In the genomic region with DNA sequence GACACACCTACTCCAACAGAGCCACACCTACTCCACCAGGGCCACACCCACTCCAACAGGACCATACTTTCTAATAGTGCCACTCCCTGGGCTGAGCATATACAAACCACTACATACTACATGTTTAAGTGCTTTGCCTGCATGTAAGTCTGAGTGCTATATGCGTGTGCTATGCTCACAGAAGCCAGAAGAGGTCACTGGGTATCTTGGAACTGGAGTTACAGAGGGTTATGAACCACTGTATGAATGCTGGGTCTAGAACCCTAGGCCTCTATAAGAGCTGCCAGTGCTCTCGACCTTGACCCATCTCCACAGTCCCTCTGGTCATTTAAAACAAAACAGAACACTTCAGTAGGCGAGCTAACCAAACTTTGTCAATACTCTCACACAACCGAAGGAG, we compare ENCODE assay signal across 23 mouse cellular contexts. TPM values are rescaled to one million over a fixed set of nuclear protein-coding genes. Genes with fewer than 3 reads are reported as not detected.
DNase-seq lines count a peak whose midpoint lies in the region; ATAC-seq and TF ChIP-seq lines count a peak whose summit lies in the region.
"Had no signal": no experiment of that assay in that cellular context is flagged by ENCODE, and none has a peak within 500 bp of the region (broad histone marks: within the 10 kb centered on the region; RNA-seq: fewer than 3 reads in every experiment).

No protein-coding gene starts in this region.

- TF ChIP-seq POLR2A in CH12.LX (IDR thresholded peaks at IDR 0.05; ENCODE audit: low read depth, low read length): no peak

- no peaks in the 10 kb centered on the region for H3K9me3 ChIP-seq in hindbrain, postnatal 0 days (ENCODE audit: low read length)
- H3K9me3 ChIP-seq in hindbrain, embryonic 14.5 days (ENCODE audit: control insufficient read depth, low read length): no peaks in the 10 kb centered on the region
- no peaks in the 10 kb centered on the region for H3K9me3 ChIP-seq in lung, embryonic 14.5 days (ENCODE audit: low read depth, low read length)
- no peaks in the 10 kb centered on the region for H3K9me3 ChIP-seq in CH12.LX (replicated peaks; ENCODE audit: low read length)
- H3K9me3 ChIP-seq: embryonic facial prominence, embryonic 13.5 days; heart, embryonic 10.5 days; hindbrain, embryonic 15.5 days; limb, embryonic 10.5 days; liver, embryonic 13.5 days; midbrain, embryonic 10.5 days; neural tube, embryonic 13.5 days had no signal

- peak; percentile 71 for TF ChIP-seq RAD21 in CH12.LX (IDR thresholded peaks at IDR 0.05; ENCODE audit: low read depth, low read length)

- H3K36me3 ChIP-seq in hindbrain, postnatal 0 days (ENCODE audit: insufficient read depth, low read length): no peaks in the 10 kb centered on the region
- H3K36me3 ChIP-seq in hindbrain, embryonic 14.5 days (replicated peaks; ENCODE audit: control insufficient read depth, insufficient read depth): no peaks in the 10 kb centered on the region
- H3K36me3 ChIP-seq in lung, embryonic 14.5 days (ENCODE audit: insufficient read depth): no peaks in the 10 kb centered on the region
- no peaks in the 10 kb centered on the region for H3K36me3 ChIP-seq in CH12.LX (replicated peaks in 1 of 2; ENCODE audit: control insufficient read depth in 1 of 2, insufficient read depth in 1 of 2, low read length in 1 of 2)
- H3K36me3 ChIP-seq: embryonic facial prominence, embryonic 13.5 days; heart, embryonic 10.5 days; hindbrain, embryonic 15.5 days; limb, embryonic 10.5 days; liver, embryonic 13.5 days; midbrain, embryonic 10.5 days; neural tube, embryonic 13.5 days had no signal

- H3K27ac ChIP-seq in hindbrain, postnatal 0 days: no peak overlapping the region
- H3K27ac ChIP-seq in hindbrain, embryonic 14.5 days: no peak overlapping the region
- H3K27ac ChIP-seq in lung, embryonic 14.5 days (ENCODE audit: low read depth): no peak overlapping the region
- H3K27ac ChIP-seq in CH12.LX (ENCODE audit: insufficient read depth, low read depth): no peak overlapping the region
- H3K27ac ChIP-seq: embryonic facial prominence, embryonic 13.5 days; heart, embryonic 10.5 days; hindbrain, embryonic 15.5 days; liver, embryonic 13.5 days; neural tube, embryonic 13.5 days had no signal

- 79% methylated on average over 4 of the region's 4 CpGs for WGBS in hindbrain, postnatal 0 days
- WGBS in hindbrain, embryonic 14.5 days: 76% methylated on average over 4 of the region's 4 CpGs
- WGBS in lung, embryonic 14.5 days: 60% methylated on average over 4 of the region's 4 CpGs

- dilution Hi-C loops in CH12.LX (cut with MboI; ENCODE audit: extremely low pct_ligation_motif_present, extremely low pct_unique_long_range_greater_than_20kb, low sequenced_read_pairs): no loop called here

- H3K79me2 ChIP-seq in CH12.LX (replicated peaks; ENCODE audit: control insufficient read depth, extremely low read depth, insufficient read depth, poor library complexity, severe bottlenecking): no peaks in the 10 kb centered on the region

- in situ Hi-C loops in CH12.LX (cut with MboI; ENCODE audit: low pct_ligation_motif_present, low pct_unique_long_range_greater_than_20kb, low sequenced_read_pairs): no loop called here

- no peaks in the 10 kb centered on the region for H3K4me1 ChIP-seq in hindbrain, postnatal 0 days (ENCODE audit: insufficient read depth, low read length)
- H3K4me1 ChIP-seq in hindbrain, embryonic 14.5 days (replicated peaks; ENCODE audit: control insufficient read depth, insufficient read depth, low read length): no peaks in the 10 kb centered on the region
- H3K4me1 ChIP-seq in lung, embryonic 14.5 days (ENCODE audit: insufficient read depth): no peaks in the 10 kb centered on the region
- H3K4me1 ChIP-seq in CH12.LX (ENCODE audit: control insufficient read depth in 1 of 2, insufficient read depth in 2 of 2): peaks cover 8 to 12% of the 10 kb centered on the region in 2 experiments
- H3K4me1 ChIP-seq: hindbrain, embryonic 15.5 days; neural tube, embryonic 13.5 days had no signal

- H3K27me3 ChIP-seq in hindbrain, postnatal 0 days (ENCODE audit: insufficient read depth, low read length): no peaks in the 10 kb centered on the region
- no peaks in the 10 kb centered on the region for H3K27me3 ChIP-seq in hindbrain, embryonic 14.5 days (ENCODE audit: control insufficient read depth, insufficient read depth, low read length)
- H3K27me3 ChIP-seq in lung, embryonic 14.5 days (ENCODE audit: insufficient read depth, low read length): no peaks in the 10 kb centered on the region
- peaks cover 11% of the 10 kb centered on the region for H3K27me3 ChIP-seq in CH12.LX (replicated peaks)
- H3K27me3 ChIP-seq: embryonic facial prominence, embryonic 13.5 days; hindbrain, embryonic 15.5 days; liver, embryonic 13.5 days; neural tube, embryonic 13.5 days had no signal

- no peak for ATAC-seq in hindbrain, postnatal 0 days
- no peak for ATAC-seq in hindbrain, embryonic 14.5 days (ENCODE audit: low FRiP score)
- ATAC-seq in lung, embryonic 14.5 days (ENCODE audit: insufficient read depth): no peak
- ATAC-seq in megakaryocyte progenitor cell, adult 5-6 weeks (replicated peaks; ENCODE audit: poor library complexity): peak; percentile 42; the same call in 1 of the 2 replicates
- ATAC-seq: CD4-positive, CD25-positive, alpha-beta regulatory T cell, adult 4 months had no signal

- H3K4me2 ChIP-seq in hindbrain, postnatal 0 days (ENCODE audit: low read depth, low read length): no peak overlapping the region
- H3K4me2 ChIP-seq in hindbrain, embryonic 14.5 days (replicated peaks): no peak overlapping the region
- H3K4me2 ChIP-seq in lung, embryonic 14.5 days: no peak overlapping the region
- no peak overlapping the region for H3K4me2 ChIP-seq in CH12.LX (ENCODE audit: insufficient read depth, low read depth, poor library complexity, severe bottlenecking)
- H3K4me2 ChIP-seq: embryonic facial prominence, embryonic 13.5 days; hindbrain, embryonic 15.5 days; liver, embryonic 13.5 days; neural tube, embryonic 13.5 days had no signal

- H3K4me3 ChIP-seq in hindbrain, postnatal 0 days (ENCODE audit: low read length): no peak overlapping the region
- H3K4me3 ChIP-seq in hindbrain, embryonic 14.5 days (replicated peaks; ENCODE audit: low read length): no peak overlapping the region
- H3K4me3 ChIP-seq in lung, embryonic 14.5 days (ENCODE audit: low read depth, low read length): no peak overlapping the region
- H3K4me3 ChIP-seq in CH12.LX (replicated peaks in 1 of 3; ENCODE audit: low read depth in 2 of 3, low read length in 2 of 3, poor library complexity in 1 of 3): no peak overlapping the region
- H3K4me3 ChIP-seq: embryonic facial prominence, embryonic 13.5 days; heart, embryonic 10.5 days; hindbrain, embryonic 15.5 days; limb, embryonic 10.5 days; liver, embryonic 13.5 days; midbrain, embryonic 10.5 days; neural tube, embryonic 13.5 days had no signal

- TF ChIP-seq CTCF in hindbrain, postnatal 0 days (IDR thresholded peaks at IDR 0.05; ENCODE audit: low read depth): peak; percentile 43
- peak; percentile 41 for TF ChIP-seq CTCF in lung, embryonic 14.5 days (IDR thresholded peaks at IDR 0.05; ENCODE audit: low read depth)
- TF ChIP-seq CTCF in CH12.LX (conservative IDR thresholded peaks at IDR 0.05 in 1 of 2, IDR thresholded peaks at IDR 0.05 in 1 of 2; ENCODE audit: low read depth in 2 of 2, low read length in 2 of 2): peak; percentile 14 to 68; a peak in 2 of 4 replicates

- TF ChIP-seq EP300 in CH12.LX (IDR thresholded peaks at IDR 0.05; ENCODE audit: low read length): no peak

- no peak for DNase-seq in hindbrain, postnatal 0 days (ENCODE audit: low spot score)
- no peak for DNase-seq in hindbrain, embryonic 14.5 days (ENCODE audit: low spot score)
- DNase-seq in lung, embryonic 14.5 days: no peak
- no peak for DNase-seq in lung, postnatal 25 days (ENCODE audit: low spot score)
- DNase-seq in CH12.LX (ENCODE audit: extremely low read depth): no peak
- no peak for DNase-seq in yolk sac, embryonic 10.5 days (ENCODE audit: low spot score)
- DNase-seq: adrenal gland, postnatal 36 days; cerebellum, adult 8-10 months; gastrocnemius, postnatal 14 days; heart, postnatal 14 days; kidney, adult 8-10 months; layer of hippocampus, postnatal 36 days; liver, embryonic 13.5 days; lung, postnatal 36 days; right cerebral cortex, postnatal 14 days had no signal

- H3K9ac ChIP-seq in hindbrain, postnatal 0 days (replicated peaks; ENCODE audit: low read length): no peak overlapping the region
- H3K9ac ChIP-seq in hindbrain, embryonic 14.5 days: no peak overlapping the region
- H3K9ac ChIP-seq in lung, embryonic 14.5 days: no peak overlapping the region
- no peak overlapping the region for H3K9ac ChIP-seq in CH12.LX (ENCODE audit: insufficient read depth, low read depth)
- H3K9ac ChIP-seq: embryonic facial prominence, embryonic 13.5 days; hindbrain, embryonic 15.5 days; liver, embryonic 13.5 days; neural tube, embryonic 13.5 days had no signal

TF ChIP-seq in CH12.LX, 34 proteins besides CTCF, POLR2A, EP300 and RAD21:
- TF ChIP-seq CHD2 (IDR thresholded peaks at IDR 0.05; ENCODE audit: low read length) (no peak), SMC3 (IDR thresholded peaks at IDR 0.05; ENCODE audit: low read depth, low read length) (peak; percentile 43)

RNA-seq across cellular contexts. Expression of a gene that starts 11.0 kb away (rescaled TPM):
- total RNA-seq in hindbrain, postnatal 0 days (2014; rRNA removed): 3.5 and 5.6 TPM in 2 replicates
- polyA plus RNA-seq in hindbrain, postnatal 0 days (2015; fragmentation: Nextera tagmentation; extraction: Ambion mirVana): 2.5 and 2.6 TPM in 2 replicates
- 1.4 and 2.0 TPM in 2 replicates for polyA plus RNA-seq in hindbrain, embryonic 14.5 days (2014; fragmentation: Nextera tagmentation; extraction: Ambion mirVana)
- polyA plus RNA-seq in lung, embryonic 14.5 days (2014; fragmentation: Nextera tagmentation; extraction: Ambion mirVana): 4.4 and 4.9 TPM in 2 replicates
- total RNA-seq in CH12.LX (2012; rRNA removed) (0.04 TPM in 1 of 2 replicates, not detected in the other), CH12.LX (2014; rRNA removed) (not detected in 2 replicates)
- not detected in 2 replicates for polyA plus RNA-seq in CH12.LX (2012; ENCODE audit: insufficient read length, low read depth)
- total RNA-seq in megakaryocyte progenitor cell, adult 5-6 weeks (2015): 0.49 and 0.54 TPM in 2 replicates
- 0.51 and 0.92 TPM in 2 replicates for total RNA-seq in megakaryocyte progenitor cell, adult 5-6 weeks (2017)
